Comparison of ENCODE assay signal across 21 mouse cellular contexts in genomic region chr12:40504687-40505086, GRCm38 (mm10). TPM values are rescaled to one million over a fixed set of nuclear protein-coding genes. Genes with fewer than 3 reads are reported as not detected.
DNase-seq lines count a peak whose midpoint lies in the region; ATAC-seq and TF ChIP-seq lines count a peak whose summit lies in the region.
"Had no signal": no experiment of that assay in that cellular context is flagged by ENCODE, and none has a peak within 500 bp of the region (broad histone marks: within the 10 kb centered on the region; RNA-seq: fewer than 3 reads in every experiment).

No protein-coding gene starts in this region.

- H3K9me3 ChIP-seq in heart, embryonic 10.5 days: no peaks in the 10 kb centered on the region
- H3K9me3 ChIP-seq in heart, embryonic 16.5 days (replicated peaks; ENCODE audit: control insufficient read depth, low read length): no peaks in the 10 kb centered on the region
- H3K9me3 ChIP-seq: forebrain, embryonic 10.5 days; midbrain, embryonic 15.5 days had no signal

- H3K4me1 ChIP-seq in heart, embryonic 10.5 days: peaks cover 9% of the 10 kb centered on the region
- peaks cover 8% of the 10 kb centered on the region for H3K4me1 ChIP-seq in heart, embryonic 16.5 days (ENCODE audit: control insufficient read depth, insufficient read depth, low read length)

- no peak overlapping the region for H3K27ac ChIP-seq in heart, embryonic 10.5 days
- peak overlapping the region; percentile 19; the same call in 1 of the 2 replicates for H3K27ac ChIP-seq in layer of hippocampus, adult 2 months
- peak overlapping the region; percentile 43; the same call in 1 of the 2 replicates for H3K27ac ChIP-seq in heart, embryonic 16.5 days (ENCODE audit: low read length)
- H3K27ac ChIP-seq: forebrain, embryonic 10.5 days; hindbrain, embryonic 14.5 days; midbrain, embryonic 15.5 days had no signal

- no peaks in the 10 kb centered on the region for H3K36me3 ChIP-seq in heart, embryonic 10.5 days
- no peaks in the 10 kb centered on the region for H3K36me3 ChIP-seq in heart, embryonic 16.5 days (ENCODE audit: control insufficient read depth, insufficient read depth)
- H3K36me3 ChIP-seq: forebrain, embryonic 10.5 days; midbrain, embryonic 15.5 days had no signal

- H3K4me3 ChIP-seq in heart, embryonic 10.5 days: no peak overlapping the region
- no peak overlapping the region for H3K4me3 ChIP-seq in layer of hippocampus, adult 2 months
- H3K4me3 ChIP-seq in heart, embryonic 16.5 days (ENCODE audit: low read length): no peak overlapping the region
- H3K4me3 ChIP-seq: forebrain, embryonic 10.5 days; midbrain, embryonic 15.5 days; myocyte had no signal

- no peak overlapping the region for H3K4me2 ChIP-seq in heart, embryonic 16.5 days (ENCODE audit: low read depth, low read length)
- H3K4me2 ChIP-seq: hindbrain, embryonic 14.5 days; midbrain, embryonic 15.5 days had no signal

- TF ChIP-seq CTCF in layer of hippocampus, adult 2 months (conservative IDR thresholded peaks at IDR 0.05): no peak

- no peaks in the 10 kb centered on the region for H3K27me3 ChIP-seq in heart, embryonic 10.5 days (ENCODE audit: insufficient read depth, poor library complexity, severe bottlenecking)
- no peaks in the 10 kb centered on the region for H3K27me3 ChIP-seq in heart, embryonic 16.5 days (ENCODE audit: control insufficient read depth, insufficient read depth, low read length)
- H3K27me3 ChIP-seq: CH12.LX; midbrain, embryonic 15.5 days had no signal

- no peak overlapping the region for H3K9ac ChIP-seq in heart, embryonic 16.5 days (ENCODE audit: low read length)
- H3K9ac ChIP-seq: hindbrain, embryonic 14.5 days; midbrain, embryonic 15.5 days had no signal

- ATAC-seq in heart, embryonic 16.5 days (replicated peaks; ENCODE audit: extremely low read depth, insufficient read depth, low FRiP score): peak; percentile 37; the same call in 1 of the 2 replicates
- ATAC-seq: midbrain, embryonic 15.5 days had no signal

- 77% methylated on average over 3 of the region's 3 CpGs for WGBS in heart, embryonic 10.5 days
- WGBS in heart, embryonic 16.5 days: 69% methylated on average over 3 of the region's 3 CpGs

- peak; percentile 95 for DNase-seq in heart, adult 11 months
- no peak for DNase-seq in heart, embryonic 10.5 days (ENCODE audit: low spot score)
- DNase-seq in layer of hippocampus, adult 2 months (ENCODE audit: low spot score in 2 of 2): no peak
- no peak for DNase-seq in layer of hippocampus, adult 9-11 months
- DNase-seq in NIH3T3 (ENCODE audit: low read depth): peak; percentile 22
- no peak for DNase-seq in layer of hippocampus, adult 18-20 months (ENCODE audit: low spot score in 2 of 2)
- DNase-seq in thymus, postnatal 14 days: no peak
- DNase-seq: adrenal gland, postnatal 36 days; cerebellum, adult 18-20 months; cerebellum, postnatal 25 days; embryo, embryonic 11 days; layer of hippocampus, postnatal 36 days; right cerebral cortex, postnatal 14 days; spleen, adult 18-20 months had no signal

RNA-seq across cellular contexts. Expression of gene Dock4, which starts 58.9 kb away (rescaled TPM):
- polyA plus RNA-seq in heart, embryonic 10.5 days (2016; fragmentation: Nextera tagmentation; extraction: Ambion mirVana): 7.4 and 10.5 TPM in 2 replicates
- total RNA-seq in layer of hippocampus, adult 2 months (2021): 100 to 1,000 TPM; 253 to 265 TPM
- polyA plus RNA-seq in heart, embryonic 16.5 days (2015; fragmentation: Nextera tagmentation; extraction: Ambion mirVana): 6.4 and 9.6 TPM in 2 replicates
- total RNA-seq in layer of hippocampus, adult 18-20 months (2021): 100 to 1,000 TPM; 202 to 219 TPM
- total RNA-seq: megakaryocyte-erythroid progenitor cell, adult 5-6 weeks had no signal

RNA-seq across cellular contexts. Expression of gene Zfp277, which starts 59.0 kb away (rescaled TPM):
- 32.4 and 38.9 TPM in 2 replicates for polyA plus RNA-seq in heart, embryonic 10.5 days (2016; fragmentation: Nextera tagmentation; extraction: Ambion mirVana)
- total RNA-seq in layer of hippocampus, adult 2 months (2021): 10 to 100 TPM; 24.2 to 26.5 TPM
- 28.0 and 28.4 TPM in 2 replicates for polyA plus RNA-seq in heart, embryonic 16.5 days (2015; fragmentation: Nextera tagmentation; extraction: Ambion mirVana)
- total RNA-seq in layer of hippocampus, adult 18-20 months (2021): 10 to 100 TPM; 24.0 to 26.2 TPM

Comparison
In these comparisons a context has a peak if more than half of its experiments do, and no peak if none do; other contexts are left out.
1. DNase-seq: peak in heart, adult 11 months (single experiment) and NIH3T3 (single experiment); none in heart, embryonic 10.5 days (single experiment), layer of hippocampus, adult 2 months (0 of 2), layer of hippocampus, adult 9-11 months (single experiment), layer of hippocampus, adult 18-20 months (0 of 2) and thymus, postnatal 14 days (single experiment).